Mouse (Mus musculus) cerebellum, adult 2 months (tissue): ENCODE results near the gene BC017158. TPM values are rescaled to one million over a fixed set of nuclear protein-coding genes. Genes with fewer than 3 reads are reported as not detected.

Experiments
- DNase-seq, 2 experiments: peaks; one replicate each; pipeline ENCODE4 v3.0.0; 2021
- H3K27ac ChIP-seq: fragments of 200-500 bp; 2 replicates; pipeline ENCODE4 v1.5.1; 2012; ENCODE audit warnings: low read length, control low read depth, inconsistent platforms; ENCODE audit not compliant: insufficient read depth
- H3K27me3 ChIP-seq: fragments of 200-500 bp; 2 replicates; pipeline ENCODE4 v1.6.1; 2012; ENCODE audit warnings: inconsistent platforms, mild to moderate bottlenecking, low read length, moderate library complexity; ENCODE audit not compliant: control insufficient read depth, insufficient read depth
- H3K4me1 ChIP-seq: fragments of 200-500 bp; 2 replicates; pipeline ENCODE4 v1.6.1; 2011; ENCODE audit warnings: low read length; ENCODE audit not compliant: control insufficient read depth, insufficient read depth
- H3K4me3 ChIP-seq: fragments of 200-500 bp; replicated peaks from 2 replicates; pipeline ENCODE3; 2011; ENCODE audit warnings: mild to moderate bottlenecking, low read depth, low read length, control low read depth; ENCODE audit not compliant: insufficient read depth
- CTCF ChIP-seq: fragments of 200-500 bp; IDR thresholded peaks from 2 replicates; pipeline ENCODE4 v1.5.1; 2011; ENCODE audit warnings: low read depth, mild to moderate bottlenecking, control low read depth, low read length, moderate library complexity, borderline replicate concordance; ENCODE audit not compliant: insufficient read depth
- POLR2A ChIP-seq: fragments of 200-500 bp; IDR thresholded peaks from 2 replicates; pipeline ENCODE4 v1.6.1; 2011; ENCODE audit warnings: low read length, control low read depth, borderline replicate concordance; ENCODE audit not compliant: insufficient read depth
- WGBS: fragments of 180-500 bp; shearing (Covaris S2); methylation state at CpG from one replicate; pipeline ENCODE4 v1.1.7; 2018; 5-methylcytosine and 5-hydroxymethylcytosine counted together
- polyA plus RNA-seq: library from polyadenylated mRNA; depleted of rRNA; stranded (reverse); fragments of >200 nt; gene quantifications from 2 replicates; pipeline ENCODE4 v1.2.3, GENCODE M21; 2012

BC017158 gene
- polyA plus RNA-seq, 1 experiment, result 35.4 TPM

DNA sequence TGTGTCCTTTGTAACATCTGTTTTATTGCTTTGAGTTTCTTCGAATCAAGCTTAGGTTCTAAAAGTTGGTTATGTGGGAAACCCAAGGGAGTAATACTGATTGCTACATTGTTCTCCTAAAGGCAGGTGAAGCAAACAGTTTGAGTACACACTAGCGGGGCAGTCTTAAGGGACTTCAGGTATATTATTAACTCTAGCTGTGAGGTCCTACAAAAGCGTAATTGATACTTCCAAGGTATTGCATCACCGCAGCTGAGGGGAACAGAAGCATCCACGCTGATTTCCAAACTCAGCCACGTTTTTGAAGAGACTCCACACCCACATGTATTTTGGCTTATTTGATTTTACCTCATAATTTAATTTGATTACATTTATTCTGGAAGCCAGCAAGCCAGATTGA is 6.2 kb upstream of the BC017158 start:
- Histone ChIP-seq H3K27me3 (no peaks in the 10 kb centered on the region), H3K4me3 (no peak overlapping the region), H3K4me1 (peaks cover 2% of the 10 kb centered on the region; the same call in 1 of the 2 replicates), H3K27ac (no peak overlapping the region)
- WGBS, result 89% methylated on average over 6 of the region's 6 CpGs
- DNase-seq, result no peak
- TF ChIP-seq POLR2A (no peak), CTCF (no peak)

DNA sequence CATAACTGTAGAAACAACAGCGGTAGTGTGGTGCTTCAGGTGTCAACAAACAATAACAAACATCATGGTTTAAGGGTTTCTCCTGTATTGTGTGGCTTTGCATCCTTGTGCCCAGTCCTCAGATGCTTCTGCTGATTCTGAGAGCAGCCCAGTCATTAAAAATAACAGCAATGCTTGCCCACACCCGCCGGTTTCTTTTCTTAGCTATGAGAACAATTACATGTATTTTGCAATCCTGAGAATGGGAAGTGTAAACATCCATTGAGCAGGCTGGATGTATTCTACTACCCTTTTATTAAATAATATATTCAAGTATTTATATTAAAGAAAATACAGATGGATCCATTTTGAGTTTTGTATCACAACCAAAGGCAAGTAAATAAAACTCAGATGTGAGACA is 4.2 kb upstream of the BC017158 start:
- no peaks in the 10 kb centered on the region for H3K4me1 ChIP-seq
- no peak overlapping the region for H3K4me3 ChIP-seq
- H3K27me3 ChIP-seq, result no peaks in the 10 kb centered on the region
- H3K27ac ChIP-seq, result no peak overlapping the region
- TF ChIP-seq POLR2A (no peak), CTCF (no peak)
- 81% methylated on average over 3 of the region's 3 CpGs for WGBS
- DNase-seq, result no peak

- Histone ChIP-seq H3K27ac (no peak overlapping the region), H3K4me1 (no peaks in the 10 kb centered on the region), H3K4me3 (no peak overlapping the region), H3K27me3 (no peaks in the 10 kb centered on the region)
- WGBS, result 60% methylated on average over 3 of the region's 3 CpGs
- no peak for TF ChIP-seq POLR2A
- TF ChIP-seq CTCF, result no peak
- DNase-seq, result no peak
Measured at GRCm38 (mm10) chr7:128300952-128301351, 3.0 kb upstream of the BC017158 start.

- Histone ChIP-seq H3K4me1 (no peaks in the 10 kb centered on the region), H3K27me3 (no peaks in the 10 kb centered on the region), H3K4me3 (no peak overlapping the region), H3K27ac (no peak overlapping the region)
- TF ChIP-seq CTCF (no peak), POLR2A (no peak)
- WGBS, result 53% methylated on average over 8 of the region's 8 CpGs
- no peak for DNase-seq
Measured at GRCm38 (mm10) chr7:128298481-128299342, 742 bp upstream of the BC017158 start.

DNA sequence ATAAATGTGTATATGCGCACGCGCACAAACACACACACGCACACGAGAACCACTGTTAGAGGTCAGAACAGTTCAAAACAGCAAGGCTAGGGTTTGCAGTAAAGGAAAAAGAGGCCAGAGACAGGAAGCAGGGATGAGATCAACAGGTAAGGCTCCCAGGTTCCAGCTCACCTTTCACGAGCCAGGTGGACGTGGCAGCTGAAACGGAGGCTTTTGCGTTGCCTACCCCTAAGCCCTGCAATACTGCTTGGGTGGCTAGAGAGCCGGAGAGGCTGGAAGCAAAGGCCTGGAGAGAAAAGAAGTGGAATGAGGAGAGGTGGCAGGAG is 716 bp downstream of the BC017158 start:
- Histone ChIP-seq H3K4me1 (no peaks in the 10 kb centered on the region), H3K27ac (no peak overlapping the region), H3K27me3 (no peaks in the 10 kb centered on the region), H3K4me3 (peak overlapping the region; percentile 54)
- 31% methylated on average over 10 of the region's 10 CpGs for WGBS
- peak in 1 of 2 experiments; percentile 17 for DNase-seq
- TF ChIP-seq CTCF, result no peak
- no peak for TF ChIP-seq POLR2A

GRCm38 (mm10) chr7:128296514-128296913 is 1.5 kb downstream of the BC017158 start:
- no peaks in the 10 kb centered on the region for H3K27me3 ChIP-seq
- H3K4me3 ChIP-seq, result no peak overlapping the region
- TF ChIP-seq CTCF, result no peak
- TF ChIP-seq POLR2A, result no peak
- DNase-seq, result no peak
- H3K27ac ChIP-seq, result no peak overlapping the region
- 72% methylated on average over 3 of the region's 3 CpGs for WGBS
- no peaks in the 10 kb centered on the region for H3K4me1 ChIP-seq

DNA sequence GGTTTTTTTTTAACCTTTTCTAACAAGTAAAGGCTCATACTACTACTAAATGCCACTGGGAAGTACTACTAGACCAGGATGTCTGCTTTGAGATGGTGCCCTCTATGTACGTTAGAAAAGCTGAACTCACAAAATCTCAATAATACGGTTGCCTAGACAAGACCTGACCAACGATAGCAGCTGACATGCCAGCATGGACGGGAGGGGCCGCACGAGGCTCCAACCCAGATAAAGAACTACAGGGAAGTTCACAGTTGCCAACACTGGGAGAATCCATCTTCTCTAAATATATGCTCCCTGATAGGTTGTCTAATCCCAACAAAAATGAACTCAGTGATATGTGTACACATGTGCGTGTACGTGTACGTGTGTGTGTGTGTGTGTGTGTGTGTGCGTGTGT is 3.2 kb downstream of the BC017158 start:
- TF ChIP-seq POLR2A (no peak), CTCF (no peak)
- DNase-seq, result no peak
- WGBS, result 81% methylated on average over 10 of the region's 10 CpGs
- no peaks in the 10 kb centered on the region for H3K4me1 ChIP-seq
- no peak overlapping the region for H3K4me3 ChIP-seq
- H3K27me3 ChIP-seq, result no peaks in the 10 kb centered on the region
- no peak overlapping the region for H3K27ac ChIP-seq

- DNase-seq, result no peak
- Histone ChIP-seq H3K27me3 (no peaks in the 10 kb centered on the region), H3K4me1 (no peaks in the 10 kb centered on the region), H3K27ac (no peak overlapping the region), H3K4me3 (no peak overlapping the region)
- TF ChIP-seq POLR2A (no peak), CTCF (no peak; the same call in 1 of the 2 replicates)
- 25% methylated on average over 9 of the region's 9 CpGs for WGBS
Measured at GRCm38 (mm10) chr7:128288923-128289544, 8.9 kb downstream of the BC017158 start.
